Mouse (Mus musculus) urinary bladder, postnatal 0 days (tissue): ENCODE results near the gene AC161166.1. TPM values are rescaled to one million over a fixed set of nuclear protein-coding genes. Genes with fewer than 3 reads are reported as not detected.

Experiments used
- polyA plus RNA-seq: library from polyadenylated mRNA; unstranded; fragments of >200 nt; fragmentation: Nextera tagmentation; extraction: Ambion mirVana; gene quantifications from 2 replicates; pipeline ENCODE4 v1.2.1, GENCODE M21; 2015

Gene AC161166.1
- polyA plus RNA-seq, result 0.11 TPM in 1 of 2 replicates, not detected in the other

DNA sequence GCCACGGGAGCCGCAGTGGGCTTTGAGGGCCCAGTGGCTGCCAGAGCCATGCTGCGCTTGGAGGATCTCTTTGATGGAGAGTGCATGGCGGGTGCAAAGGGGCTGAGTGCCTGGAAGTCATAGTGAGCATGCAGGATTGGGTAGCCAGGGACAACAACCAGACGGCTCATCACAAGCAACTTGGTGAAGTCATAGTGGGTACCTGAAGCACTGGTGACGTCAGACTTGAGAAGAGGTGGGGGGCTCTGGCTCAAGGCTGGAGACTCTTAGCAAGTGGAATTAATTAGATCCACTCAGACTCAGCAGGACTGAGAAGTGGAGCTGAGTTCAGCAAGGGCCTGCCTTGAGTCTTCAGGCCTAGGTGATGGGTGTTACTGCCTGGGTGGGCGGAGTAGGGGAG lies at the start of gene AC161166.1:
Gene AC161166.1, minus strand, starts transcription at position 101 of the 400 bp plus-strand sequence.

DNA sequence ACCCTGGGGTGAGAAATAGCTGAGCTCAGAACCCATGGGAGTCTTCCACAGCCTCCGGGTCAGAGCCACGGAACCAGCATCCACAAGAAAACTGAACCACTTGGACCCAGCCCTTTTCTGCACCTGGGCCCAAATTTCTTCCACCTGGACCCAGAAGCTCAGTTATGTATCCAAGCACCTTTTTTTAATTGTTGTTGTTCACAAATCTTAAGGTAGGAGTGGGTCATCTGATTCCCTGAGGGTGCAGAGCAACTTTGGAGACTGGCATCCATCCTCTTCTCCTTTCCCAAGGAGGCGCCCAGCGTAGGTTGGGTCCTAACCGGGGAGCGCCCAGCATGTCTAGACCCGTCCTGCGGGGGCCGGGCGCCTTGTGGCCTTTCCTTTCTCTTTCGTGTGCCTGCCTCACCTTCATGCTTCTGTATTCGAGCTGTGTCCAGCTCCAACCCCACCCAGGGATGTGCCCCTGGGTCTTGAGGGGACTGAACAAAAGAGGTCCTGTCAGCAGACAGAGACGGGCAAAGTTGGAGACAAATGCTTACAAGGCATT lies 33.9 kb upstream of the AC161166.1 start, which contains the start of the genes Pinlyp and Xrcc1:
Gene Pinlyp, minus strand, starts transcription at position 51 of the 547 bp plus-strand sequence.
Gene Xrcc1, plus strand, starts transcription at position 222 of the 547 bp plus-strand sequence.

DNA sequence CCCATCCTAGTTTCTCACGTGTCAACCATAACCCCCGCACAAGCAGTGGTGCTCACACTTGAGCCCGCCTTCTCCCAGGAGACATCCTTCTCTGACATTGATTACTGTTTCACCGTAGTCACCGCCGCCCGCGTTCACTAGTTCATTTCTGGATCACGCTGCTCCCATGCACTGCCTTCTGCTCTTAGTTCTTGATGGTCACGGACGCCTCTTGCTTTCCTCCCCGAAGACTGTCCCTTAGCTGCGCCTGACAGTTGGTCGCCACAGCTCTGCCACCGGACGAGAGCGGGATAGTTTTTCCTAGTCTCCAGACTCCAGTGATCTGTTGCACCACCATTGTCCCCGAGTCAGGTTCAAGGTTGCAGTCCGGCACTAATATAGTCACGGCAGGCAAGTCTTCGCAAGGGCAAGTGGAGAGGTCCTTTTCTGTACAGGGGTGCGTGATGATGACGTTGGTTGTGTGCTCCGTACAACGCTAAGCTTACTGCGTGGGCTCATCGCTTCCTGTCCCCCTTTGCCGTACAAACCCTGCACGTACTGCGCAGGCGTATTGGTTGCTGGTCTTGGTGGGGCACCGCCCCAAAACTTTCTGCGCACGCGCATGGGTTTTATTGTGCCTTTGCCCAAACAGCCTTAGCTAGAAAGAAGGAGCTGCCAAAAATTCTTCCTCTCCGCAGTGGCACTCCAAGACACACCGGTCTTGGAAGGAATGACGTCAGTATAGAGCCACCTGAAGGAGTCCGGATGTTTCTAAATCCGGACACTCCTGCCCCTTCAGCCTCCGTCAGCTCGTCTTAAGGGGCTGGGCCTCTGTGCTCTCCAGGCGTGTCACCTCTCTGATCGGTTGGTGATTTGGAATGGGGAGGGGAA lies 18.0 kb upstream of the AC161166.1 start, which contains the start of gene Irgq:
Gene Irgq, plus strand, starts transcription at position 628 of the 870 bp plus-strand sequence.

GRCm38 (mm10) chr7:24506838-24507725 lies 5.2 kb downstream of the AC161166.1 start, which contains the start of gene Zfp428:
Gene Zfp428 (plus strand): TSS chr7:24507006.

DNA sequence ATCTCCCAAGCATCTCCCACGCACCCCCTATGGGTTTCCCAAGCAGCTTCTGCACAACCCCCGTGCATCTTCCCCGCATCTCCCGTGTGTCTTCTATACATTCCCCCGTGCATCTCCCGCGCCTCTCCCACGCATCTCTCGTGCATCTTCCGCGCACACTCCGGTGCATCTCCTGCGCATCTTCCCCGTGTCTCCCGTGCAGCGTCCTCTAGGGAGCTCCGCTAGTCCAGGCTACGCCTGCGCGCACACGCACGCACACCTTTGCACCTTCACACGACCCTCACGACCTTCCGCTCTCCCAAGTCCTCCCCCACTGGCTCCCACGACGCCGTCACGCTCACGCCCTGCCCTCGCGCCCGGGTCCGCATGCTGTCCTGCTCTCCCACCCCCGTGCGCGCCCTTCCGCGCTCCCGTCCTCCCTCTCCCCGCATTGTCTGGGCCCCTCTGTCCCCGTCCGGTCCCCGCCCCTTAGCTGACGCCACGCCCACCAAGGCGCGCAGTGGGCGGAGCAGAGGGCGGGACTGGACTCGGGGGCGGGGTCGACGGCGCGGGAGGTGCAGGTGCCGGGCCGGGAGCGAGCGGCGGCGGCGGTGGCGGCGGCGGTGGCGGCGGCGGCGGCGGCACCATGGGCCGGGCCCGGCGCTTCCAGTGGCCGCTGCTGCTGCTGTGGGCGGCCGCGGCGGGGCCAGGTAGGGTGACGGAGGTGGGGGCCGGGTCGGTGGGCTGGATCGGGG lies 30.6 kb downstream of the AC161166.1 start, which contains the start of gene Cadm4:
Gene Cadm4, plus strand, starts transcription at position 550 of the 734 bp plus-strand sequence.

GRCm38 (mm10) chr7:24462388-24463319 lies 49.6 kb downstream of the AC161166.1 start, which contains the start of gene Plaur:
Gene Plaur (plus strand): TSS chr7:24462484.

Other genes with a start within 250 kb of the AC161166.1 start
- 4.3 and 4.6 TPM in 2 replicates for gene Zfp93, start 242.0 kb downstream of the AC161166.1 start, polyA plus RNA-seq
- 9.9 and 10.5 TPM in 2 replicates for gene Zfp61, start 211.2 kb downstream of the AC161166.1 start, polyA plus RNA-seq
- gene Zfp94, start 195.8 kb downstream of the AC161166.1 start, polyA plus RNA-seq, result 4.0 and 4.7 TPM in 2 replicates
- 0.31 TPM in 1 of 2 replicates, not detected in the other for gene Tescl, start 178.5 kb downstream of the AC161166.1 start, polyA plus RNA-seq
- gene Lypd5, start 163.3 kb downstream of the AC161166.1 start, polyA plus RNA-seq, result 0.54 and 0.85 TPM in 2 replicates
- 6.5 and 10.8 TPM in 2 replicates for gene Kcnn4, start 142.2 kb downstream of the AC161166.1 start, polyA plus RNA-seq
- 16.0 and 19.1 TPM in 2 replicates for gene Smg9, start 112.8 kb downstream of the AC161166.1 start, polyA plus RNA-seq
- gene Irgc1, start 60.2 kb downstream of the AC161166.1 start, polyA plus RNA-seq, result 0.08 TPM in 1 of 2 replicates, not detected in the other
- 34.6 and 58.9 TPM in 2 replicates for gene Plaur, start 50.0 kb downstream of the AC161166.1 start, polyA plus RNA-seq
- 1.9 and 2.9 TPM in 2 replicates for gene Cadm4, start 30.4 kb downstream of the AC161166.1 start, polyA plus RNA-seq
- 15.6 and 20.1 TPM in 2 replicates for gene Zfp428, start 5.4 kb downstream of the AC161166.1 start, polyA plus RNA-seq
- gene Irgq, start 18.2 kb upstream of the AC161166.1 start, polyA plus RNA-seq, result 3.1 and 3.2 TPM in 2 replicates
- gene Pinlyp, start 33.7 kb upstream of the AC161166.1 start, polyA plus RNA-seq, result 0.19 TPM in 1 of 2 replicates, not detected in the other
- 33.5 and 36.6 TPM in 2 replicates for gene Xrcc1, start 33.8 kb upstream of the AC161166.1 start, polyA plus RNA-seq
- gene Ethe1, start 75.1 kb upstream of the AC161166.1 start, polyA plus RNA-seq, result 82.4 and 97.2 TPM in 2 replicates
- 3.2 and 3.6 TPM in 2 replicates for gene Zfp575, start 75.2 kb upstream of the AC161166.1 start, polyA plus RNA-seq
- 0.47 and 0.49 TPM in 2 replicates for gene Phldb3, start 98.3 kb upstream of the AC161166.1 start, polyA plus RNA-seq
- gene Lypd3, start 124.1 kb upstream of the AC161166.1 start, polyA plus RNA-seq, result 8.4 and 12.9 TPM in 2 replicates
- gene Tex101, start 164.2 kb upstream of the AC161166.1 start, polyA plus RNA-seq, result not detected in 2 replicates
- not detected in 2 replicates for gene BC049730, start 196.8 kb upstream of the AC161166.1 start, polyA plus RNA-seq
- not detected in 2 replicates for gene Gm4763, start 214.5 kb upstream of the AC161166.1 start, polyA plus RNA-seq
- gene Cd177, start 247.9 kb upstream of the AC161166.1 start, polyA plus RNA-seq, result 0.82 TPM in 1 of 2 replicates, not detected in the other